Mouse (Mus musculus) brain, embryonic 14.5 days (tissue): ENCODE data around the gene Atxn7l1.

ENCODE experiments used
- CTCF ChIP-seq: fragments of 200-500 bp; IDR thresholded peaks from 2 replicates; pipeline ENCODE4 v1.5.1; 2012; ENCODE audit warnings: inconsistent platforms, mild to moderate bottlenecking, moderate library complexity, borderline replicate concordance; ENCODE audit not compliant: insufficient read depth, insufficient read length; ENCODE audit errors: extremely low read depth
- POLR2A ChIP-seq: fragments of 200-500 bp; IDR thresholded peaks from 2 replicates; pipeline ENCODE4 v1.6.1; 2012; ENCODE audit warnings: mild to moderate bottlenecking, inconsistent platforms, borderline replicate concordance; ENCODE audit not compliant: poor library complexity, insufficient read depth, insufficient read length, severe bottlenecking; ENCODE audit errors: extremely low read depth

DNA sequence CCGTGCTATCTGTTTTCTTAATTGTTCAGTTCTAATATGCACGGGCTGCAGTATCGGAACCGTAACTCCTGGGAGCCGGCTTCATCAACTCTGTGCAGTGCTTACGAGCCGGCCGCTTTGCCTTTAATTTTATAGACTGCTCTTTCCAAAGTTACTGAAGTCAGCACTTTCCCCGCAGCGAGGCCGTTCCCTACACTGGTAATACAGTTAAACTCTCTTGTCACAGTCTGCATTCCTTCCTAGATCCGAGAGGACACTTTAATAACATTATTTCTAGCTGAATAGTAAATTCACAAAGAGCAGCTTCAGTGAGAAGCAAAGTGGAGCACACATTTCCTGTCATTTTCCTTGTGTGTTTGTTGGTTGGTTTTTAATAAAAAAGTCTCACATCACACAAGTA lies 124.4 kb downstream of the Atxn7l1 start:
- no peak for TF ChIP-seq POLR2A
- no peak for TF ChIP-seq CTCF
